Mouse (Mus musculus) heart, postnatal 0 days (tissue): ENCODE data around the gene Tat.

Experiments
- CTCF ChIP-seq: IDR thresholded peaks from 2 replicates; pipeline ENCODE4 v1.5.1; 2016; ENCODE audit warnings: antibody characterized with exemption, control low read depth, low read depth
- EP300 ChIP-seq: IDR thresholded peaks from 2 replicates; pipeline ENCODE4 v1.6.1; 2016; ENCODE audit warnings: antibody characterized with exemption, low read depth

GRCm38 (mm10) chr8:109945694-109946093 lies 44.5 kb upstream of the Tat start:
- TF ChIP-seq CTCF (no peak), EP300 (no peak)
